Mouse (Mus musculus): ENCODE data around the gene Scly. TPM values are rescaled to one million over a fixed set of nuclear protein-coding genes. Genes with fewer than 3 reads are reported as not detected.

The Scly gene
- polyA plus RNA-seq, 1 experiment from 2014 or later, result 15.3 TPM

- H3K9me3 ChIP-seq (ENCODE audit: control insufficient read depth, low read length), result peaks cover 2% of the 10 kb centered on the region; the same call in 1 of the 2 replicates
- peak within 1 kb of the TSS; percentile 65 for H3K9ac ChIP-seq (ENCODE audit: low read depth, low read length)
- peaks cover 14% of the 10 kb centered on the region; the same call in 1 of the 2 replicates for H3K36me3 ChIP-seq (ENCODE audit: control insufficient read depth, insufficient read depth, low read length)
- H3K27me3 ChIP-seq (ENCODE audit: control insufficient read depth, insufficient read depth, low read length), result no peaks in the 10 kb centered on the region
- H3K4me1 ChIP-seq (ENCODE audit: control insufficient read depth, insufficient read depth, low read length), result no peaks in the 10 kb centered on the region
- no peak within 1 kb of the TSS for H3K27ac ChIP-seq (ENCODE audit: low read depth, low read length)
- 1% methylated on average over 65 of the region's 68 CpGs for WGBS
- H3K4me3 ChIP-seq (ENCODE audit: low read length), result peak within 1 kb of the TSS; percentile 48
- peak within 1 kb of the TSS; percentile 95 for H3K4me2 ChIP-seq (replicated peaks; ENCODE audit: low read depth, low read length)
- peak; percentile 60 for ATAC-seq (ENCODE audit: low FRiP score, low TSS enrichment)
Observed at GRCm38 (mm10) chr1:91366215-91367108, 68.3 kb downstream of the Scly start, which contains the start of gene Erfe. Erfe (plus strand) TSS chr1:91366430.

GRCm38 (mm10) chr1:91367295-91367694 is 69.2 kb downstream of the Scly start:
- no peak overlapping the region for H3K4me2 ChIP-seq (replicated peaks; ENCODE audit: low read depth, low read length)
- H3K36me3 ChIP-seq (ENCODE audit: control insufficient read depth, insufficient read depth, low read length), result peaks cover 23% of the 10 kb centered on the region; the same call in 1 of the 2 replicates
- H3K27ac ChIP-seq (ENCODE audit: low read depth, low read length), result no peak overlapping the region
- H3K27me3 ChIP-seq (ENCODE audit: control insufficient read depth, insufficient read depth, low read length), result no peaks in the 10 kb centered on the region
- no peaks in the 10 kb centered on the region for H3K4me1 ChIP-seq (ENCODE audit: control insufficient read depth, insufficient read depth, low read length)
- no peak overlapping the region for H3K4me3 ChIP-seq (ENCODE audit: low read length)
- 97% methylated on average over 3 of the region's 3 CpGs for WGBS
- no peak overlapping the region for H3K9ac ChIP-seq (ENCODE audit: low read depth, low read length)
- H3K9me3 ChIP-seq (ENCODE audit: control insufficient read depth, low read length), result peaks cover 2% of the 10 kb centered on the region; the same call in 1 of the 2 replicates
- ATAC-seq (ENCODE audit: low FRiP score, low TSS enrichment), result no peak

GRCm38 (mm10) chr1:91369408-91369807 is 71.3 kb downstream of the Scly start:
- 59% methylated on average over 4 of the region's 4 CpGs for WGBS
- H3K27ac ChIP-seq (ENCODE audit: low read depth, low read length), result no peak overlapping the region

GRCm38 (mm10) chr1:91370055-91370454 is 71.9 kb downstream of the Scly start:
- Histone ChIP-seq H3K4me3 (ENCODE audit: low read length) (no peak overlapping the region), H3K4me1 (ENCODE audit: control insufficient read depth, insufficient read depth, low read length) (no peaks in the 10 kb centered on the region), H3K9me3 (ENCODE audit: control insufficient read depth, low read length) (no peaks in the 10 kb centered on the region), H3K27ac (ENCODE audit: low read depth, low read length) (no peak overlapping the region), H3K4me2 (replicated peaks; ENCODE audit: low read depth, low read length) (no peak overlapping the region), H3K36me3 (ENCODE audit: control insufficient read depth, insufficient read depth, low read length) (peaks cover 49% of the 10 kb centered on the region), H3K9ac (ENCODE audit: low read depth, low read length) (no peak overlapping the region), H3K27me3 (ENCODE audit: control insufficient read depth, insufficient read depth, low read length) (no peaks in the 10 kb centered on the region)
- no peak for ATAC-seq (ENCODE audit: low FRiP score, low TSS enrichment)
- 88% methylated on average over 23 of the region's 23 CpGs for WGBS

More at GRCm38 (mm10) chr1:91369408-91369807, 71.3 kb downstream of the Scly start:
- Histone ChIP-seq H3K4me3 (ENCODE audit: low read length) (no peak overlapping the region), H3K4me1 (ENCODE audit: control insufficient read depth, insufficient read depth, low read length) (no peaks in the 10 kb centered on the region), H3K36me3 (ENCODE audit: control insufficient read depth, insufficient read depth, low read length) (peaks cover 43% of the 10 kb centered on the region), H3K4me2 (replicated peaks; ENCODE audit: low read depth, low read length) (no peak overlapping the region), H3K27me3 (ENCODE audit: control insufficient read depth, insufficient read depth, low read length) (no peaks in the 10 kb centered on the region), H3K9ac (ENCODE audit: low read depth, low read length) (no peak overlapping the region), H3K9me3 (ENCODE audit: control insufficient read depth, low read length) (0 out of 2 replicates have a peak, but pooled peaks cover 1% of the 10 kb centered on the region)
- ATAC-seq (ENCODE audit: low FRiP score, low TSS enrichment), result no peak

Other genes starting within 250 kb of the Scly start
- gene Rbm44, start 153.2 kb upstream of the Scly start, polyA plus RNA-seq (2014; fragmentation: Nextera tagmentation; extraction: Ambion mirVana), result 0.97 and 1.0 TPM in 2 replicates
- gene Ramp1, start 118.5 kb upstream of the Scly start, polyA plus RNA-seq (2014; fragmentation: Nextera tagmentation; extraction: Ambion mirVana), result 1.1 and 1.2 TPM in 2 replicates
- 72.4 and 80.5 TPM in 2 replicates for gene Ube2f, start 48.0 kb upstream of the Scly start, polyA plus RNA-seq (2014; fragmentation: Nextera tagmentation; extraction: Ambion mirVana)
- gene Espnl, start 23.7 kb downstream of the Scly start, polyA plus RNA-seq (2014; fragmentation: Nextera tagmentation; extraction: Ambion mirVana), result 0.03 TPM in 1 of 2 replicates, not detected in the other
- 0.07 TPM in 1 of 2 replicates, not detected in the other for gene Klhl30, start 52.7 kb downstream of the Scly start, polyA plus RNA-seq (2014; fragmentation: Nextera tagmentation; extraction: Ambion mirVana)
- gene Erfe, start 68.1 kb downstream of the Scly start, polyA plus RNA-seq (2014; fragmentation: Nextera tagmentation; extraction: Ambion mirVana), result 2.3 and 2.5 TPM in 2 replicates
- 130 and 136 TPM in 2 replicates for gene Ilkap, start 100.5 kb downstream of the Scly start, polyA plus RNA-seq (2014; fragmentation: Nextera tagmentation; extraction: Ambion mirVana)
- gene Hes6, start 115.7 kb downstream of the Scly start, polyA plus RNA-seq (2014; fragmentation: Nextera tagmentation; extraction: Ambion mirVana), result 61.1 and 65.8 TPM in 2 replicates
- 2.5 and 3.6 TPM in 2 replicates for gene Per2, start 161.0 kb downstream of the Scly start, polyA plus RNA-seq (2014; fragmentation: Nextera tagmentation; extraction: Ambion mirVana)
- gene Traf3ip1, start 196.3 kb downstream of the Scly start, polyA plus RNA-seq (2014; fragmentation: Nextera tagmentation; extraction: Ambion mirVana), result 7.6 and 7.7 TPM in 2 replicates
- gene Asb1, start 242.2 kb downstream of the Scly start, polyA plus RNA-seq (2014; fragmentation: Nextera tagmentation; extraction: Ambion mirVana), result 2.4 and 5.9 TPM in 2 replicates

Measured in kidney, embryonic 14.5 days (tissue).